ENCODE assay signal across 13 mouse cellular contexts in the genomic region with DNA sequence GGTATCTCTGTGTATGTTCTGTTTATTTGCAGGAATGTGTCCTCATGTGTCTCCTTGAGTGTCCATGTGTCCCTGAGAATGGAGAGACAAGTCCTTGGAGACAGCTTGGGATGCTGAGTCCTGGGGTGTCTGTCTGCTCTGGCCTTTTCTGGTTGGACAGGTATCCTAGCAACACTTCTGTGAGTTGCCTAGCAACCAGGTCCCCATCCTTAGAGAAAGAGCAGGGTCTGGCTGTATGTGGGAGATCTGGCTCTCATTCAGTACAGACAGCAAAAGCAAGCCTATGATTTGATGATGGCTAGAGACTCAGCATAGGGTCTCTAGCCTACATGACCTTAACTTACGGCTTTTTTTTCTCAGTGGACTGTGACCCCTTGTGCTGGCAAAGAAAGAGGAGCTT. TPM values are rescaled to one million over a fixed set of nuclear protein-coding genes. Genes with fewer than 3 reads are reported as not detected.
DNase-seq lines count a peak whose midpoint lies in the region; ATAC-seq and TF ChIP-seq lines count a peak whose summit lies in the region.
"Had no signal": no experiment of that assay in that cellular context is flagged by ENCODE, and none has a peak within 500 bp of the region (broad histone marks: within the 10 kb centered on the region; RNA-seq: fewer than 3 reads in every experiment).

No protein-coding gene starts in this region.

- TF ChIP-seq EP300 in lung, postnatal 0 days (IDR thresholded peaks at IDR 0.05), result no peak

- H3K4me1 ChIP-seq in forebrain, embryonic 16.5 days (replicated peaks; ENCODE audit: control insufficient read depth, insufficient read depth, low read length), result peaks cover 33% of the 10 kb centered on the region
- H3K4me1 ChIP-seq in lung, postnatal 0 days (ENCODE audit: insufficient read depth, low read depth, low read length), result no peaks in the 10 kb centered on the region
- H3K4me1 ChIP-seq: limb, embryonic 13.5 days had no signal

- peak; percentile 52 to 82 for DNase-seq in layer of hippocampus, adult 2 months (ENCODE audit: low spot score in 2 of 2)
- no peak for DNase-seq in layer of hippocampus, postnatal 10 days (ENCODE audit: low spot score in 2 of 2)
- DNase-seq in left cerebral cortex, postnatal 14 days (ENCODE audit: low spot score in 2 of 2), result peak; percentile 60 to 83
- DNase-seq in right cerebral cortex, postnatal 25 days, result peak; percentile 62
- DNase-seq in lung, postnatal 0 days (ENCODE audit: low spot score), result no peak
- DNase-seq in testis, postnatal 10 days (ENCODE audit: low spot score), result no peak
- DNase-seq: adrenal gland, postnatal 25 days had no signal

- H3K27ac ChIP-seq in layer of hippocampus, adult 2 months, result peak overlapping the region; percentile 95
- H3K27ac ChIP-seq in forebrain, embryonic 16.5 days (ENCODE audit: low read length), result peak overlapping the region; percentile 54; the same call in 1 of the 2 replicates
- H3K27ac ChIP-seq in lung, postnatal 0 days (ENCODE audit: low read length), result no peak overlapping the region
- H3K27ac ChIP-seq: limb, embryonic 13.5 days had no signal

- peak overlapping the region; percentile 29; the same call in 1 of the 2 replicates for H3K9ac ChIP-seq in forebrain, embryonic 16.5 days (replicated peaks; ENCODE audit: low read depth, low read length)
- no peak overlapping the region for H3K9ac ChIP-seq in lung, postnatal 0 days (replicated peaks; ENCODE audit: low read depth)
- H3K9ac ChIP-seq: limb, embryonic 13.5 days had no signal

- no peaks in the 10 kb centered on the region for H3K9me3 ChIP-seq in forebrain, embryonic 16.5 days (ENCODE audit: control insufficient read depth, low read length)
- no peaks in the 10 kb centered on the region for H3K9me3 ChIP-seq in lung, postnatal 0 days (ENCODE audit: low read length)
- H3K9me3 ChIP-seq: limb, embryonic 13.5 days; megakaryocyte, embryonic 14.5 days had no signal

- H3K4me2 ChIP-seq in forebrain, embryonic 16.5 days (ENCODE audit: low read length), result peak overlapping the region; percentile 62; the same call in 1 of the 2 replicates
- H3K4me2 ChIP-seq in lung, postnatal 0 days (replicated peaks; ENCODE audit: low read depth, low read length), result no peak overlapping the region
- H3K4me2 ChIP-seq: limb, embryonic 13.5 days had no signal

- intact Hi-C loops in left cerebral cortex, postnatal 14 days (cut with DNase I), result no loop called here

- TF ChIP-seq CTCF in layer of hippocampus, adult 2 months (conservative IDR thresholded peaks at IDR 0.05), result no peak
- no peak for TF ChIP-seq CTCF in lung, postnatal 0 days (IDR thresholded peaks at IDR 0.05)

- ATAC-seq in forebrain, embryonic 16.5 days, result peak; percentile 67
- ATAC-seq in erythroblast, adult 5-6 weeks (replicated peaks; ENCODE audit: low FRiP score, poor library complexity, severe bottlenecking), result no peak
- ATAC-seq in lung, postnatal 0 days, result no peak

- WGBS in forebrain, embryonic 16.5 days, result 70% methylated on average over 1 of the region's 1 CpGs
- 96% methylated on average over 1 of the region's 1 CpGs for whole genome bisulfite sequencing in lung, postnatal 0 days

- peaks cover 1% of the 10 kb centered on the region; the same call in 1 of the 2 replicates for H3K36me3 ChIP-seq in forebrain, embryonic 16.5 days (ENCODE audit: control insufficient read depth, insufficient read depth)
- H3K36me3 ChIP-seq in lung, postnatal 0 days (ENCODE audit: insufficient read depth, low read length), result no peaks in the 10 kb centered on the region
- H3K36me3 ChIP-seq: limb, embryonic 13.5 days had no signal

- peak overlapping the region; percentile 63; the same call in 1 of the 2 replicates for H3K4me3 ChIP-seq in layer of hippocampus, adult 2 months
- no peak overlapping the region for H3K4me3 ChIP-seq in forebrain, embryonic 16.5 days (replicated peaks; ENCODE audit: low read length)
- H3K4me3 ChIP-seq in lung, postnatal 0 days (ENCODE audit: low read depth, low read length), result no peak overlapping the region
- H3K4me3 ChIP-seq: erythroblast, embryonic 14.5 days; limb, embryonic 13.5 days; megakaryocyte, embryonic 14.5 days had no signal

- H3K27me3 ChIP-seq in forebrain, embryonic 16.5 days (replicated peaks; ENCODE audit: control insufficient read depth, insufficient read depth, low read length), result no peaks in the 10 kb centered on the region
- no peaks in the 10 kb centered on the region for H3K27me3 ChIP-seq in lung, postnatal 0 days (replicated peaks; ENCODE audit: insufficient read depth, low read length)

RNA-seq across cellular contexts. Expression of gene Oprl1, which starts 1.1 kb away (rescaled TPM):
- total RNA-seq in layer of hippocampus, adult 2 months (2021), result 10 to 100 TPM; 44.8 to 45.0 TPM
- 10 to 100 TPM; 52.9 to 62.8 TPM for total RNA-seq in layer of hippocampus, postnatal 10 days (2021)
- polyA plus RNA-seq in forebrain, embryonic 16.5 days (2015; fragmentation: Nextera tagmentation; extraction: Ambion mirVana), result 46.8 and 64.1 TPM in 2 replicates
- total RNA-seq in left cerebral cortex, postnatal 14 days (2021), result 10 to 100 TPM; 64.5 to 65.5 TPM
- total RNA-seq in erythroblast, adult 5-6 weeks (2015; ENCODE audit: low replicate concordance), result not detected in 2 replicates
- 1.3 TPM in 1 of 2 replicates, not detected in the other for total RNA-seq in erythroblast, adult 5-6 weeks (2017; ENCODE audit: low replicate concordance)
- polyA plus RNA-seq in lung, postnatal 0 days (2015; fragmentation: Nextera tagmentation; extraction: Ambion mirVana), result 0.20 TPM in 1 of 2 replicates, not detected in the other
- polyA plus RNA-seq: erythroblast, embryonic 14.5 days had no signal

RNA-seq across cellular contexts. Expression of gene Lkaaear1, which starts 15.5 kb away (rescaled TPM):
- total RNA-seq in layer of hippocampus, adult 2 months (2021), result not detected
- not detected for total RNA-seq in layer of hippocampus, postnatal 10 days (2021)
- polyA plus RNA-seq in forebrain, embryonic 16.5 days (2015; fragmentation: Nextera tagmentation; extraction: Ambion mirVana), result not detected in 2 replicates
- total RNA-seq in left cerebral cortex, postnatal 14 days (2021), result not detected
- total RNA-seq in erythroblast, adult 5-6 weeks (2015; ENCODE audit: low replicate concordance), result not detected in 2 replicates
- not detected in 2 replicates for total RNA-seq in erythroblast, adult 5-6 weeks (2017; ENCODE audit: low replicate concordance)
- polyA plus RNA-seq in lung, postnatal 0 days (2015; fragmentation: Nextera tagmentation; extraction: Ambion mirVana), result not detected in 2 replicates
- total RNA-seq: adrenal gland, postnatal 25 days had no signal
- polyA plus RNA-seq: erythroblast, embryonic 14.5 days; heart, postnatal 0 days; limb, embryonic 13.5 days had no signal

RNA-seq across cellular contexts. Expression of gene Rgs19, which starts 20.0 kb away (rescaled TPM):
- total RNA-seq in layer of hippocampus, adult 2 months (2021), result 10 to 100 TPM; 41.8 to 43.4 TPM
- total RNA-seq in layer of hippocampus, postnatal 10 days (2021), result 10 to 100 TPM; 55.1 to 59.7 TPM
- 61.2 and 63.3 TPM in 2 replicates for polyA plus RNA-seq in forebrain, embryonic 16.5 days (2015; fragmentation: Nextera tagmentation; extraction: Ambion mirVana)
- 10 to 100 TPM; 39.6 to 42.3 TPM for total RNA-seq in left cerebral cortex, postnatal 14 days (2021)
- 127 and 130 TPM in 2 replicates for total RNA-seq in erythroblast, adult 5-6 weeks (2015; ENCODE audit: low replicate concordance)
- total RNA-seq in erythroblast, adult 5-6 weeks (2017; ENCODE audit: low replicate concordance), result 29.4 and 41.5 TPM in 2 replicates
- 32.7 and 33.3 TPM in 2 replicates for polyA plus RNA-seq in lung, postnatal 0 days (2015; fragmentation: Nextera tagmentation; extraction: Ambion mirVana)

RNA-seq across cellular contexts. Expression of gene Tcea2, which starts 33.6 kb away (rescaled TPM):
- total RNA-seq in layer of hippocampus, adult 2 months (2021), result 10 to 100 TPM; 54.7 to 60.0 TPM
- total RNA-seq in layer of hippocampus, postnatal 10 days (2021), result 10 to 100 TPM; 49.9 to 58.4 TPM
- 58.3 and 60.5 TPM in 2 replicates for polyA plus RNA-seq in forebrain, embryonic 16.5 days (2015; fragmentation: Nextera tagmentation; extraction: Ambion mirVana)
- 10 to 100 TPM; 60.0 to 62.9 TPM for total RNA-seq in left cerebral cortex, postnatal 14 days (2021)
- total RNA-seq in erythroblast, adult 5-6 weeks (2015; ENCODE audit: low replicate concordance), result not detected in 2 replicates
- not detected in 2 replicates for total RNA-seq in erythroblast, adult 5-6 weeks (2017; ENCODE audit: low replicate concordance)
- polyA plus RNA-seq in lung, postnatal 0 days (2015; fragmentation: Nextera tagmentation; extraction: Ambion mirVana), result 14.1 and 15.3 TPM in 2 replicates
- polyA plus RNA-seq: erythroblast, embryonic 14.5 days had no signal

RNA-seq across cellular contexts. Expression of gene Sox18, which starts 42.3 kb away (rescaled TPM):
- total RNA-seq in layer of hippocampus, adult 2 months (2021), result 10 to 100 TPM; 11.6 to 14.1 TPM
- 10 to 100 TPM; 18.1 to 20.2 TPM for total RNA-seq in layer of hippocampus, postnatal 10 days (2021)
- polyA plus RNA-seq in forebrain, embryonic 16.5 days (2015; fragmentation: Nextera tagmentation; extraction: Ambion mirVana), result 13.8 and 15.3 TPM in 2 replicates
- total RNA-seq in left cerebral cortex, postnatal 14 days (2021), result 10 to 100 TPM; 10.6 to 14.7 TPM
- total RNA-seq in erythroblast, adult 5-6 weeks (2015; ENCODE audit: low replicate concordance), result not detected in 2 replicates
- not detected in 2 replicates for total RNA-seq in erythroblast, adult 5-6 weeks (2017; ENCODE audit: low replicate concordance)
- polyA plus RNA-seq in lung, postnatal 0 days (2015; fragmentation: Nextera tagmentation; extraction: Ambion mirVana), result 134 and 161 TPM in 2 replicates

Comparison
In these comparisons a context has a peak if more than half of its experiments do, and no peak if none do; other contexts are left out.
1. DNase-seq: peak in layer of hippocampus, adult 2 months (2 of 2), left cerebral cortex, postnatal 14 days (2 of 2) and right cerebral cortex, postnatal 25 days (single experiment); none in layer of hippocampus, postnatal 10 days (0 of 2), lung, postnatal 0 days (single experiment) and testis, postnatal 10 days (single experiment).
2. RNA of gene Oprl1, which starts 1.1 kb away (total RNA-seq): 64.5 to 65.5 TPM in left cerebral cortex, postnatal 14 days, 52.9 to 62.8 TPM in layer of hippocampus, postnatal 10 days and 44.8 to 45.0 TPM in layer of hippocampus, adult 2 months; 1.3 TPM in erythroblast, adult 5-6 weeks; every median in the first group is over 10 times any median in the second.